In the genomic region with DNA sequence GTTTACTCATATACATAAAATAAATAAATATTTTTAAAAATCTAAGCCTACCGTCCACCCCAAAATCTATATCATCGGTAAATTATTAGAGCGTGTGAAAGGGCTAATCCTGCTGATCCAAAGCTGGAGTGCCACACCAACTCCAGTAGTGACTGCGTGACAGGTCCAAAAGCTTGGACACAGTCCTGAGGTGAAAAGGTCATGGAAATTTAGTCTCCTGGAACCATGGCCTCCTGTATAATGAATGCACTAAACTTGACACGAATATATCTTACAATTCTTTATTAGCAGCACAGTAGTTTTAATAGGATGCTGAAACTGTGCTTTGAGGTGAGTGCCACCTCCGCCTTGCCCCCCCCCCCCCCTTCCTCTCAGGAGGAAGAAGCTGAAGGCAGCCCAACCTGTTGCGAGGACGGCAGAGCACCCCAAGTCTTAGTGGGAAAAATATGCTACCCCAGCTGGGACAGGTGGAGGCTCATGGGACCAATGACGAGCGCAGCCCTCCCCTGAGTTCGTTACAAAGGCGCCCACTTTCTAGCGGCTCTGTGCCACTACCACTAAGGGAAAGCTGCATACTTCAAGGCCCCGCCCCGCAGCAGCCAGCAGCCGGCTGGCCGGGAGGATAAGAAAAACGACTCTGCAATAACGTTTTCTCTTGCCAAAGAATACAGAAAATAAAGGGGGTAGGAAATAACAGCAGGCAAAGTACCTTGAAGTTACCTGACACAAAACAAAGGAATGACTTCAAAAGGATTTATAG, we compare ENCODE assay signal across 9 mouse cellular contexts. TPM values are rescaled to one million over a fixed set of nuclear protein-coding genes. Genes with fewer than 3 reads are reported as not detected.
DNase-seq lines count a peak whose midpoint lies in the region; ATAC-seq and TF ChIP-seq lines count a peak whose summit lies in the region.
"Had no signal": no experiment of that assay in that cellular context is flagged by ENCODE, and none has a peak within 500 bp of the region (broad histone marks: within the 10 kb centered on the region; RNA-seq: fewer than 3 reads in every experiment).

No protein-coding gene starts in this region.

- no peaks in the 10 kb centered on the region for H3K36me3 ChIP-seq in heart, embryonic 11.5 days (ENCODE audit: control insufficient read depth, insufficient read depth, low read length)
- H3K36me3 ChIP-seq in intestine, postnatal 0 days (ENCODE audit: control insufficient read depth, insufficient read depth), result no peaks in the 10 kb centered on the region
- peaks cover 6% of the 10 kb centered on the region; the same call in 1 of the 2 replicates for H3K36me3 ChIP-seq in small intestine, adult 2 months (ENCODE audit: control insufficient read depth, insufficient read depth, low read length)

- TF ChIP-seq CTCF in intestine, postnatal 0 days (IDR thresholded peaks at IDR 0.05; ENCODE audit: low read depth), result no peak
- TF ChIP-seq CTCF in lung, adult 2 months (IDR thresholded peaks at IDR 0.05; ENCODE audit: insufficient read depth, low read length), result no peak
- no peak for TF ChIP-seq CTCF in small intestine, adult 2 months (IDR thresholded peaks at IDR 0.05; ENCODE audit: extremely low read depth, insufficient read length, insufficient replicate concordance, low read depth, low read length)

- peak overlapping the region; percentile 73 for H3K4me2 ChIP-seq in heart, embryonic 11.5 days
- H3K4me2 ChIP-seq in intestine, postnatal 0 days (replicated peaks; ENCODE audit: low read depth), result peak overlapping the region; percentile 64

- no peak for TF ChIP-seq POLR2A in lung, adult 2 months (IDR thresholded peaks at IDR 0.05; ENCODE audit: borderline replicate concordance, extremely low read depth, low read depth, low read length)
- no peak for TF ChIP-seq POLR2A in small intestine, adult 2 months (IDR thresholded peaks at IDR 0.05; ENCODE audit: low read depth, low read length)

- H3K27me3 ChIP-seq in heart, embryonic 11.5 days (ENCODE audit: control insufficient read depth, insufficient read depth, low read length), result no peaks in the 10 kb centered on the region
- H3K27me3 ChIP-seq in intestine, postnatal 0 days (replicated peaks; ENCODE audit: control insufficient read depth, insufficient read depth, low read length), result no peaks in the 10 kb centered on the region
- no peaks in the 10 kb centered on the region for H3K27me3 ChIP-seq in small intestine, adult 2 months (ENCODE audit: control insufficient read depth, insufficient read depth, low read length)

- no peak overlapping the region for H3K27ac ChIP-seq in heart, embryonic 11.5 days (ENCODE audit: low read depth, low read length)
- no peak overlapping the region for H3K27ac ChIP-seq in intestine, postnatal 0 days (ENCODE audit: low read depth, low read length)
- no peak overlapping the region for H3K27ac ChIP-seq in small intestine, adult 2 months (ENCODE audit: insufficient read depth, low read depth, low read length)
- H3K27ac ChIP-seq: macrophage had no signal

- no peak for DNase-seq in heart, adult 11 months
- DNase-seq in lung, adult 2 months, result peak; percentile 18
- no peak for DNase-seq in gastrocnemius, postnatal 10 days
- no peak for DNase-seq in urinary bladder, postnatal 25 days (ENCODE audit: low spot score)

- H3K4me3 ChIP-seq in heart, embryonic 11.5 days (ENCODE audit: low read depth, low read length), result peak overlapping the region; percentile 38
- peak overlapping the region; percentile 22 for H3K4me3 ChIP-seq in intestine, postnatal 0 days (ENCODE audit: low read depth, low read length)
- peak overlapping the region; percentile 49 for H3K4me3 ChIP-seq in lung, adult 2 months (replicated peaks; ENCODE audit: extremely low read depth, low read depth, low read length)
- H3K4me3 ChIP-seq in small intestine, adult 2 months (ENCODE audit: low read depth, low read length), result peak overlapping the region; percentile 52

- H3K9ac ChIP-seq in heart, embryonic 11.5 days (ENCODE audit: low read depth, low read length), result peak overlapping the region; percentile 60; the same call in 1 of the 2 replicates
- H3K9ac ChIP-seq in intestine, postnatal 0 days (ENCODE audit: low read depth, low read length), result peak overlapping the region; percentile 17; the same call in 1 of the 2 replicates

- H3K9me3 ChIP-seq in heart, embryonic 11.5 days (replicated peaks; ENCODE audit: control insufficient read depth, low read length), result no peaks in the 10 kb centered on the region
- H3K9me3 ChIP-seq in intestine, postnatal 0 days (ENCODE audit: control insufficient read depth), result no peaks in the 10 kb centered on the region

- peak; percentile 81 for ATAC-seq in heart, embryonic 11.5 days (replicated peaks; ENCODE audit: insufficient number of reproducible peaks, low FRiP score, low TSS enrichment)
- ATAC-seq in erythroid progenitor cell, adult 5-6 weeks (replicated peaks; ENCODE audit: low FRiP score, poor library complexity, severe bottlenecking), result peak; percentile 96
- no peak for ATAC-seq in intestine, postnatal 0 days

- WGBS in heart, embryonic 11.5 days (ENCODE audit: insufficient replicate concordance), result 19% methylated on average over 19 of the region's 19 CpGs
- WGBS in intestine, postnatal 0 days, result 21% methylated on average over 19 of the region's 19 CpGs
- 18% methylated on average over 19 of the region's 19 CpGs for WGBS in lung, adult 2 months
- WGBS in small intestine, adult 2 months, result 18% methylated on average over 19 of the region's 19 CpGs

- H3K4me1 ChIP-seq in heart, embryonic 11.5 days (ENCODE audit: control insufficient read depth, insufficient read depth, low read length), result no peaks in the 10 kb centered on the region
- peaks cover 5% of the 10 kb centered on the region; the same call in 1 of the 2 replicates for H3K4me1 ChIP-seq in intestine, postnatal 0 days (replicated peaks; ENCODE audit: control insufficient read depth, insufficient read depth, low read length)
- H3K4me1 ChIP-seq in lung, adult 2 months (ENCODE audit: control insufficient read depth, insufficient read depth, low read length), result no peaks in the 10 kb centered on the region
- H3K4me1 ChIP-seq in small intestine, adult 2 months (ENCODE audit: control insufficient read depth, insufficient read depth, insufficient read length, low read length), result peaks cover 18% of the 10 kb centered on the region; the same call in 1 of the 2 replicates

RNA-seq across cellular contexts. Expression of a gene that starts 4.6 kb away (rescaled TPM):
- not detected in 2 replicates for polyA plus RNA-seq in heart, embryonic 11.5 days (2014; fragmentation: Nextera tagmentation; extraction: Ambion mirVana)
- total RNA-seq in erythroid progenitor cell, adult 5-6 weeks (2015; ENCODE audit: low replicate concordance), result not detected in 2 replicates
- total RNA-seq in erythroid progenitor cell, adult 5-6 weeks (2017; ENCODE audit: low replicate concordance), result not detected in 2 replicates
- polyA plus RNA-seq in intestine, postnatal 0 days (2015; fragmentation: Nextera tagmentation; extraction: Ambion mirVana), result 8.4 and 10.6 TPM in 2 replicates
- polyA plus RNA-seq in lung, adult 2 months (2012; rRNA removed), result 0.29 TPM in 1 of 2 replicates, not detected in the other
- polyA plus RNA-seq in small intestine, adult 2 months (2012; rRNA removed), result 2.7 and 6.5 TPM in 2 replicates
- not detected for total RNA-seq in gastrocnemius, postnatal 10 days (2021)
- polyA plus RNA-seq: macrophage had no signal

RNA-seq across cellular contexts. Expression of a gene that starts 28.1 kb away (rescaled TPM):
- polyA plus RNA-seq in heart, embryonic 11.5 days (2014; fragmentation: Nextera tagmentation; extraction: Ambion mirVana), result 0.10 TPM in 1 of 2 replicates, not detected in the other
- 2.9 TPM in 1 of 2 replicates, not detected in the other for total RNA-seq in erythroid progenitor cell, adult 5-6 weeks (2015; ENCODE audit: low replicate concordance)
- total RNA-seq in erythroid progenitor cell, adult 5-6 weeks (2017; ENCODE audit: low replicate concordance), result 0.51 and 1.8 TPM in 2 replicates
- polyA plus RNA-seq in intestine, postnatal 0 days (2015; fragmentation: Nextera tagmentation; extraction: Ambion mirVana), result 0.52 and 0.64 TPM in 2 replicates
- 0.06 TPM in 1 of 2 replicates, not detected in the other for polyA plus RNA-seq in lung, adult 2 months (2012; rRNA removed)
- polyA plus RNA-seq in small intestine, adult 2 months (2012; rRNA removed), result 0.39 TPM in 1 of 2 replicates, not detected in the other
- under 1 TPM in 1 of 2 experiments, not detected in 1; 0.12 TPM for total RNA-seq in gastrocnemius, postnatal 10 days (2021)
- polyA plus RNA-seq: macrophage had no signal

RNA-seq across cellular contexts. Expression of a gene that starts 42.6 kb away (rescaled TPM):
- polyA plus RNA-seq in heart, embryonic 11.5 days (2014; fragmentation: Nextera tagmentation; extraction: Ambion mirVana), result 71.8 and 72.9 TPM in 2 replicates
- 22.2 and 27.0 TPM in 2 replicates for total RNA-seq in erythroid progenitor cell, adult 5-6 weeks (2015; ENCODE audit: low replicate concordance)
- 9.5 and 13.5 TPM in 2 replicates for total RNA-seq in erythroid progenitor cell, adult 5-6 weeks (2017; ENCODE audit: low replicate concordance)
- polyA plus RNA-seq in intestine, postnatal 0 days (2015; fragmentation: Nextera tagmentation; extraction: Ambion mirVana), result 46.0 and 46.3 TPM in 2 replicates
- 2.3 and 4.5 TPM in 2 replicates for polyA plus RNA-seq in lung, adult 2 months (2012; rRNA removed)
- 0.46 and 0.98 TPM in 2 replicates for polyA plus RNA-seq in small intestine, adult 2 months (2012; rRNA removed)
- 10 to 100 TPM; 32.1 to 33.7 TPM for total RNA-seq in gastrocnemius, postnatal 10 days (2021)

RNA-seq across cellular contexts. Expression of a gene that starts 42.7 kb away (rescaled TPM):
- polyA plus RNA-seq in heart, embryonic 11.5 days (2014; fragmentation: Nextera tagmentation; extraction: Ambion mirVana), result 6.8 and 7.3 TPM in 2 replicates
- 1.1 TPM in 1 of 2 replicates, not detected in the other for total RNA-seq in erythroid progenitor cell, adult 5-6 weeks (2015; ENCODE audit: low replicate concordance)
- 0.98 and 3.6 TPM in 2 replicates for total RNA-seq in erythroid progenitor cell, adult 5-6 weeks (2017; ENCODE audit: low replicate concordance)
- 2.0 and 2.4 TPM in 2 replicates for polyA plus RNA-seq in intestine, postnatal 0 days (2015; fragmentation: Nextera tagmentation; extraction: Ambion mirVana)
- polyA plus RNA-seq in lung, adult 2 months (2012; rRNA removed), result 1.0 and 1.1 TPM in 2 replicates
- polyA plus RNA-seq in small intestine, adult 2 months (2012; rRNA removed), result 0.08 and 0.18 TPM in 2 replicates
- 1 to 10 TPM; 3.4 to 3.6 TPM for total RNA-seq in gastrocnemius, postnatal 10 days (2021)
